Mouse (Mus musculus): ENCODE data around the gene Zfand3.

- TF ChIP-seq TCF12 (IDR thresholded peaks at IDR 0.05; ENCODE audit: insufficient read depth, poor library complexity, severe bottlenecking) (no peak), MYOG (IDR thresholded peaks at IDR 0.05; ENCODE audit: control insufficient read depth in 1 of 3, insufficient read depth in 1 of 3, insufficient read length in 2 of 3, low read depth in 2 of 3) (no peak), MAX (IDR thresholded peaks at IDR 0.05; ENCODE audit: low read depth) (no peak), POLR2A (IDR thresholded peaks at IDR 0.05; ENCODE audit: insufficient read length, low read depth) (no peak), CEBPB (IDR thresholded peaks at IDR 0.05; ENCODE audit: insufficient read depth, poor library complexity, severe bottlenecking) (no peak), E2F4 (IDR thresholded peaks at IDR 0.05; ENCODE audit: insufficient read depth) (no peak), POLR2AphosphoS2 (IDR thresholded peaks at IDR 0.05; ENCODE audit: insufficient read length, low read depth) (no peak), MYOD1 (IDR thresholded peaks at IDR 0.05; ENCODE audit: control insufficient read depth in 1 of 3, insufficient read length in 2 of 3, low read depth in 2 of 3) (no peak), USF1 (IDR thresholded peaks at IDR 0.05; ENCODE audit: low read depth) (no peak), TCF3 (IDR thresholded peaks at IDR 0.05; ENCODE audit: insufficient read length, low read depth) (no peak), SRF (IDR thresholded peaks at IDR 0.05; ENCODE audit: control insufficient read depth, insufficient read length, low read depth) (no peak)
These were observed 177.5 kb downstream of the Zfand3 start for GRCm38 (mm10) chr17:30182063-30182462.
